Mouse (Mus musculus): Measurements from ENCODE around the gene Ralgapa2. TPM values are rescaled to one million over a fixed set of nuclear protein-coding genes. Genes with fewer than 3 reads are reported as not detected.

Gene Ralgapa2
- polyA plus RNA-seq, 1 experiment = 9.6 TPM

DNA sequence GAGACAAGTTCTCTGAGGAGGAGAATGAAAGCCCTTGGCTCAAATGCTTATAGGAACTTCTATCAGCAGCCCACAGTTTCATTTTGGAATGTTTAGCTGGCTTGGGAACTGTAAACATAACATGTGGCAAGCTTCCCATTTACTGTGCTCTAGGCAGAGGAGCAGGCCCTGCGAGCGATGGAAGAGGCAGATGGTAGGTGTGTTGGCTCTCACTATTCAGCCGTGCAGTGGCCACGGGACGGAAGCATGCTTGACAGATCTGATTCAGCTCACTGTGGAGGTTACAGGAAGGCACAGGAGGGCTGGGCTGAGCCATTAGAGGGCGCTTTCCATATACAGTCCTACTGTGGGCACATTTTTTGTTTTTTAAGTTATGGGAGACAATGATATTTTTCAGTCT lies 201.9 kb downstream of the Ralgapa2 start:
- H3K27ac ChIP-seq (ENCODE audit: insufficient read depth, low read length) = no peak overlapping the region
- peak; percentile 74 to 89 for DNase-seq
- TF ChIP-seq CTCF (IDR thresholded peaks at IDR 0.05; ENCODE audit: borderline replicate concordance, insufficient read depth, low read depth, low read length) = peak; percentile 41; the same call in 1 of the 2 replicates
- no peak for TF ChIP-seq POLR2A (IDR thresholded peaks at IDR 0.05; ENCODE audit: borderline replicate concordance, insufficient read depth, low read length)
- no peaks in the 10 kb centered on the region for H3K27me3 ChIP-seq (ENCODE audit: control insufficient read depth, insufficient read depth, low read length)
- WGBS = 4% methylated on average over 6 of the region's 6 CpGs
- peaks cover 10% of the 10 kb centered on the region; the same call in 1 of the 2 replicates for H3K4me1 ChIP-seq (ENCODE audit: control insufficient read depth, insufficient read depth, low read length)
- no peak overlapping the region for H3K4me3 ChIP-seq (replicated peaks; ENCODE audit: insufficient read depth, low read depth, low read length)

DNA sequence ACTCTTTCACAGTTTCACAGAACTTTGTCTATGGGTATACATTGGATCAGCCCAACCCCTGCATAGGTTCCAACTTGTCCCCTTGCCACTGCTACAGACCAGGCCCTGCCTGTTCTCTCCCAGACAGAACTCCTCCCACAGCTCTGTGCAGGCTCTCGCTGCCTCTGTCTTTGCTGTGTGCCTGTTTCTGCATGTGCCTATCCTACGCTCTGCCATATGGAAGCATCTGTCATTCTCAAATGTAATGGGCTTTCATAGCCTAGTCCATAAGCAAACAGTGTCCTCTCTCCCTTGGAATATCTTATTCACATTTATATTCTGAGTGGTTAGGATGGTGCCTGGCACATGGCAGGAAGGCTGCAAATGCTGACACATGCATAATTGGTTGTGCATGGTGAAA lies 202.7 kb downstream of the Ralgapa2 start:
- no peaks in the 10 kb centered on the region for H3K27me3 ChIP-seq (ENCODE audit: control insufficient read depth, insufficient read depth, low read length)
- no peak overlapping the region for H3K27ac ChIP-seq (ENCODE audit: insufficient read depth, low read length)
- no peak overlapping the region for H3K4me3 ChIP-seq (replicated peaks; ENCODE audit: insufficient read depth, low read depth, low read length)
- TF ChIP-seq CTCF (IDR thresholded peaks at IDR 0.05; ENCODE audit: borderline replicate concordance, insufficient read depth, low read depth, low read length) (no peak), POLR2A (IDR thresholded peaks at IDR 0.05; ENCODE audit: borderline replicate concordance, insufficient read depth, low read length) (no peak)
- 95% methylated on average over 2 of the region's 2 CpGs for WGBS
- DNase-seq = no peak
- peaks cover 10% of the 10 kb centered on the region; the same call in 1 of the 2 replicates for H3K4me1 ChIP-seq (ENCODE audit: control insufficient read depth, insufficient read depth, low read length)

DNA sequence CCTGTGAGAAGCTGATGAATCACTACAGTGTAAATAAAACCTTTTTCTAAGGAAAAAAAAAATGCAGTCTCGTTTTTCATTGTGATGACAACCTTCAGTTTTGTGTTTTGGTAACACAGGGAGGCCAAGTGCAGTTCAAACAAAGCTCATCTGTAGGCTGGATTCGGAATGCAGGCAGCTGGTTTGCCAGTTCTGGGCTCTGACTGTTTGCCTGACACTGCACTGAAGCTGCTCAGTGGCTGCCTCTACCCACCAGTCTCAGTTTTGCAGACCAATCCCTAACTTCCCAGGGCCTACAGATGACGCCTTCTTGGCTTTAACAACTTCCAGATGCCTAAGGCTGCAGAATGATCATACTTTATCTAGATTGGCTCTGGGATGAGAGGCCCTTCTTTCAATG lies 205.1 kb downstream of the Ralgapa2 start:
- Histone ChIP-seq H3K4me1 (ENCODE audit: control insufficient read depth, insufficient read depth, low read length) (peaks cover 10% of the 10 kb centered on the region; the same call in 1 of the 2 replicates), H3K27ac (ENCODE audit: insufficient read depth, low read length) (no peak overlapping the region), H3K27me3 (ENCODE audit: control insufficient read depth, insufficient read depth, low read length) (no peaks in the 10 kb centered on the region), H3K4me3 (replicated peaks; ENCODE audit: insufficient read depth, low read depth, low read length) (no peak overlapping the region)
- DNase-seq = no peak
- TF ChIP-seq POLR2A (IDR thresholded peaks at IDR 0.05; ENCODE audit: borderline replicate concordance, insufficient read depth, low read length) (no peak), CTCF (IDR thresholded peaks at IDR 0.05; ENCODE audit: borderline replicate concordance, insufficient read depth, low read depth, low read length) (no peak)
- 79% methylated on average over 3 of the region's 3 CpGs for WGBS

DNA sequence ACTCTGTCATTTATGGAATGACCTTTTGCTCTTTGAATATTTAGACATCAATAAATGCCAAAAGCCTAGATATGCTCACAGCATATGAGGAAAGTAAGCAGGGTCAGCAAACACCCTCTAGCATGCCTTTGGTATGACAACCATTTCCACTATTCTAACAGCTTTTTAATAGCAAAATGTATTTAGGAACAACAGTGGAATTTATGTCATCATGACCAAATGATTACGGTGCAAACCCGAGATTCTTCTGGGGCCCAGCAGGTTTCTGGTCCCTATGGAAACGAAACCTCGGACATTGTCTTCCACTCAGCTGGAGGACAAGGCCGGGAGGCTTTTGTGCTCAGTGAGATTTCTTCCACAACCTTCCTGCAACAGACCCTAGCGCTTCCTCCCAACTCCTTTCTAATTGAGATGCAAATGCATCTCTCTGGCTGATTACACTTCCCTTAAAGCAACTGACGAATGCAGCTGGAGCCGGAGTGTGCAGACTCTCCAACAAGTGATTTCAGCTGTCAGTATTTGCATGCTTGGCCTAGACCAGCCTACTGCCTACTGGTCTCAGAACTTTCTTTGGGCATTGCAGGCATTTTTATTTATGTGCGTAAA lies 209.9 kb downstream of the Ralgapa2 start:
- TF ChIP-seq POLR2A (IDR thresholded peaks at IDR 0.05; ENCODE audit: borderline replicate concordance, insufficient read depth, low read length) = no peak
- no peak for TF ChIP-seq CTCF (IDR thresholded peaks at IDR 0.05; ENCODE audit: borderline replicate concordance, insufficient read depth, low read depth, low read length)
- no peak overlapping the region for H3K27ac ChIP-seq (ENCODE audit: insufficient read depth, low read length)
- H3K4me3 ChIP-seq (replicated peaks; ENCODE audit: insufficient read depth, low read depth, low read length) = no peak overlapping the region
- 83% methylated on average over 9 of the region's 9 CpGs for WGBS
- DNase-seq = no peak
- H3K4me1 ChIP-seq (ENCODE audit: control insufficient read depth, insufficient read depth, low read length) = no peaks in the 10 kb centered on the region
- H3K27me3 ChIP-seq (ENCODE audit: control insufficient read depth, insufficient read depth, low read length) = no peaks in the 10 kb centered on the region

DNA sequence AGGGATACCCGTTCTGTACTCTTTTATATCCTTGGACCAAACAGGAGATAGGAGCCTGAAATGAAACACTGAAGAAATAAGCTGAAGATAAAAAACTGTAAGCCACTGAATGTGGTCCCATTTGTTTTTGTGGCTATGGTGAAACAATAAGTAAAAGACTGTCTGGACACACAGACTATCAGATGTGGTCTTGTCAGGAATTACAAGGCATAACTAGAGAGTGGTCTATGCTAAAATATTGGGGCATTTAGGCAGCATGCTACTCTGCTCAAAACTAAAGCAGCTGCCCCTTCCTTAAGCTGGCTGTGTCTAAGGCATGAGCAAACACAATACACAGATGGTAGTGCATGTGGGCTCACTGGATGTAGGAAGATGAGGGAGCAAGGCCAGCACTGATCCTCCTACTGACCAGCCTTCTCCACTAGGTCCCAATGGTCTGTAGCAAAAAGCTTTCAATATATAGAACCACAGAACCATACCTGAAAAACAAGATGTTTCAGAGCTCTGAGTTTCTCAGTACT lies 211.6 kb downstream of the Ralgapa2 start:
- H3K27ac ChIP-seq (ENCODE audit: insufficient read depth, low read length) = no peak overlapping the region
- no peak for DNase-seq
- TF ChIP-seq POLR2A (IDR thresholded peaks at IDR 0.05; ENCODE audit: borderline replicate concordance, insufficient read depth, low read length) (no peak), CTCF (IDR thresholded peaks at IDR 0.05; ENCODE audit: borderline replicate concordance, insufficient read depth, low read depth, low read length) (no peak)
- H3K4me3 ChIP-seq (replicated peaks; ENCODE audit: insufficient read depth, low read depth, low read length) = no peak overlapping the region
- H3K4me1 ChIP-seq (ENCODE audit: control insufficient read depth, insufficient read depth, low read length) = no peaks in the 10 kb centered on the region
- WGBS = 80% methylated on average over 1 of the region's 1 CpGs
- no peaks in the 10 kb centered on the region for H3K27me3 ChIP-seq (ENCODE audit: control insufficient read depth, insufficient read depth, low read length)

DNA sequence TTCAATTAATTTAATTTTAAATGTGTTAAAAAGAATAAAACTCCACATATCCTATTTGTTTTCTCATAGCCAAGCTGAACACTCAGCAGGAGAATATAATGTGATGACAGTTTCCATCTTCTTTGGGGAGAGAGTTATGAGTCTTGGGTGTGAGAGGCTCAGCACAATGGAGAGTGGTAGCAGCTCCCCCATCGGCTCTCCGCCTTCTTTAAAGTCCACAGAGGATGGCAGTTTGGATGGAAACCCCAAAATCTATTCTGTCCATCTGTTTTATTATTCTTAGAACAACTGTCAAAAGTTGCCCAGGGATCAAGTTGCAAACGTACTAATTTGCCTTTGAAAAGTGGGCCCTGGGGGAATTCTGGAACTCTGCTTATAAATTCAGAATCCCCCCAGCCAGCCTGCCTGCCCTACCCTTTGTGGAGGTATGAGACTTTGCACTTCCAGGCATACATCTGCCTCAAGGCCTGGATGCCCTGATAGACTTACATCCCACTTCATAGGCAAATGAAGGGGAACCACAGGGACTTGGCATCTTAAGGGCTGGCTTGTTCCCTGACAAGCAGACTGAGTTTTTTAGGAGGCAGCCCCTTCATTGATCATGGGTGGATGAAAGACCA lies 212.2 kb downstream of the Ralgapa2 start:
- WGBS = 84% methylated on average over 3 of the region's 3 CpGs
- no peaks in the 10 kb centered on the region for H3K4me1 ChIP-seq (ENCODE audit: control insufficient read depth, insufficient read depth, low read length)
- no peak overlapping the region for H3K27ac ChIP-seq (ENCODE audit: insufficient read depth, low read length)
- TF ChIP-seq CTCF (IDR thresholded peaks at IDR 0.05; ENCODE audit: borderline replicate concordance, insufficient read depth, low read depth, low read length) = no peak
- no peak for TF ChIP-seq POLR2A (IDR thresholded peaks at IDR 0.05; ENCODE audit: borderline replicate concordance, insufficient read depth, low read length)
- H3K27me3 ChIP-seq (ENCODE audit: control insufficient read depth, insufficient read depth, low read length) = no peaks in the 10 kb centered on the region
- H3K4me3 ChIP-seq (replicated peaks; ENCODE audit: insufficient read depth, low read depth, low read length) = no peak overlapping the region
- DNase-seq = no peak

DNA sequence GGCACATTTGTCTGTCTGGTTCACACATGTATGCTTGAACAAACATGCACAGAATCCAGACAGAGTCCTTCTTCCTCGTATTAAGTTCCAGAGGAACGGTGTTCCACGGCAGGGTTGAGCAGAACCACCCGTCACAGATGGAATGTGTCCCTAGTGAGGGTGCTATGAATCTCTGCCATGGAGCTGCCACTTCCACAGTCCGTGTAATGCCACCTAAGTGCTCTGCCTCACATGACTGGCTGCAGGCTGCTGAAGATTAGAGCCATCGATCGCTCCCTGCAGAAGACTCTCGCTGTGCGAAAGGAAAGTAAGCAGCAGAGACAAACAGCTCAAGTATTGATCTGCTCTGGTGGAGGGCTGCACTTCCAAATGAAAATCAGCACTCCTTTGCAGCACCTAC lies 218.6 kb downstream of the Ralgapa2 start:
- no peak overlapping the region for H3K4me3 ChIP-seq (replicated peaks; ENCODE audit: insufficient read depth, low read depth, low read length)
- TF ChIP-seq POLR2A (IDR thresholded peaks at IDR 0.05; ENCODE audit: borderline replicate concordance, insufficient read depth, low read length) (no peak), CTCF (IDR thresholded peaks at IDR 0.05; ENCODE audit: borderline replicate concordance, insufficient read depth, low read depth, low read length) (no peak)
- no peaks in the 10 kb centered on the region for H3K27me3 ChIP-seq (ENCODE audit: control insufficient read depth, insufficient read depth, low read length)
- H3K4me1 ChIP-seq (ENCODE audit: control insufficient read depth, insufficient read depth, low read length) = no peaks in the 10 kb centered on the region
- H3K27ac ChIP-seq (ENCODE audit: insufficient read depth, low read length) = no peak overlapping the region
- WGBS = 65% methylated on average over 9 of the region's 9 CpGs
- DNase-seq = no peak

All from cerebellum, adult 2 months (tissue).